Mouse (Mus musculus) stomach, embryonic 16.5 days (tissue): Measurements from ENCODE around the gene Evi5l. TPM values are rescaled to one million over a fixed set of nuclear protein-coding genes. Genes with fewer than 3 reads are reported as not detected.

Experiments
- ATAC-seq: fragments of 200-750 bp; cut with Nextera tagmentation; 2 replicates; pipeline ENCODE4 v1.8.0; 2017; ENCODE audit warnings: moderate number of reproducible peaks, moderate TSS enrichment; ENCODE audit not compliant: insufficient read depth, low FRiP score
- H3K27ac ChIP-seq: fragments of 300-500 bp; sonication (generic); 2 replicates; pipeline ENCODE4 v1.5.1; 2014; ENCODE audit warnings: low read length
- H3K27me3 ChIP-seq: fragments of 300-500 bp; sonication (generic); 2 replicates; pipeline ENCODE4 v1.6.1; 2014; ENCODE audit warnings: low read length, control low read depth, mixed read lengths; ENCODE audit not compliant: control insufficient read depth, insufficient read depth
- H3K36me3 ChIP-seq: fragments of 300-500 bp; sonication (generic); 2 replicates; pipeline ENCODE4 v1.6.1; 2014; ENCODE audit warnings: low read length; ENCODE audit not compliant: control insufficient read depth, insufficient read depth
- H3K4me1 ChIP-seq: fragments of 300-500 bp; sonication (generic); 2 replicates; pipeline ENCODE4 v1.6.1; 2014; ENCODE audit warnings: low read length, control low read depth, mixed read lengths; ENCODE audit not compliant: control insufficient read depth, insufficient read depth
- H3K4me2 ChIP-seq: fragments of 300-500 bp; sonication (generic); 2 replicates; pipeline ENCODE4 v1.6.1; 2014; ENCODE audit warnings: low read depth, low read length, mixed read lengths
- H3K4me3 ChIP-seq: fragments of 300-500 bp; sonication (generic); replicated peaks from 2 replicates; pipeline ENCODE4 v1.5.1; 2014; ENCODE audit warnings: mild to moderate bottlenecking, low read length
- H3K9ac ChIP-seq: fragments of 300-500 bp; sonication (generic); 2 replicates; pipeline ENCODE4 v1.6.1; 2014; ENCODE audit warnings: low read length
- H3K9me3 ChIP-seq: fragments of 300-500 bp; sonication (generic); replicated peaks from 2 replicates; pipeline ENCODE4 v1.6.1; 2016; ENCODE audit warnings: low read length, control low read depth; ENCODE audit not compliant: control insufficient read depth
- WGBS: fragments of 180-500 bp; shearing (Covaris S2); extraction: QIAGEN DNeasy Blood & Tissue Kit; methylation state at CpG from one replicate; pipeline ENCODE4 v1.1.7; 2014; 5-methylcytosine and 5-hydroxymethylcytosine counted together
- polyA plus RNA-seq: library from polyadenylated mRNA; unstranded; fragments of >200 nt; fragmentation: Nextera tagmentation; extraction: Ambion mirVana; gene quantifications from 2 replicates; pipeline ENCODE4 v1.2.1, GENCODE M21; 2015

Evi5l gene
- polyA plus RNA-seq, 1 experiment from 2014 or later = 22.2 TPM

- H3K4me3 ChIP-seq = no peak overlapping the region
- no peaks in the 10 kb centered on the region for H3K36me3 ChIP-seq
- no peaks in the 10 kb centered on the region for H3K27me3 ChIP-seq
- 0 out of 2 replicates have a peak overlapping the region, but pooled peaks have one; percentile 8 for H3K4me2 ChIP-seq
- ATAC-seq = peak; percentile 80
- 0 out of 2 replicates have a peak overlapping the region, but pooled peaks have one; percentile 7 for H3K27ac ChIP-seq
- H3K4me1 ChIP-seq = no peaks in the 10 kb centered on the region
- 11% methylated on average over 18 of the region's 18 CpGs for WGBS
- H3K9ac ChIP-seq = 0 out of 2 replicates have a peak overlapping the region, but pooled peaks have one; percentile 9
- no peaks in the 10 kb centered on the region for H3K9me3 ChIP-seq
These were observed 26.6 kb downstream of the Evi5l start for GRCm38 (mm10) chr8:4192807-4193587.

- WGBS = 52% methylated on average over 7 of the region's 7 CpGs
- H3K9ac ChIP-seq = 0 out of 2 replicates have a peak overlapping the region, but pooled peaks have one; percentile 9
- H3K4me2 ChIP-seq = 0 out of 2 replicates have a peak overlapping the region, but pooled peaks have one; percentile 8
These were observed 27.2 kb downstream of the Evi5l start for GRCm38 (mm10) chr8:4193588-4193894.

GRCm38 (mm10) chr8:4201321-4201720 is 35.0 kb downstream of the Evi5l start:
- H3K9ac ChIP-seq = no peak overlapping the region
- 70% methylated on average over 2 of the region's 2 CpGs for WGBS

More at GRCm38 (mm10) chr8:4193588-4193894, 27.2 kb downstream of the Evi5l start:
- Histone ChIP-seq H3K4me1 (no peaks in the 10 kb centered on the region), H3K9me3 (no peaks in the 10 kb centered on the region), H3K4me3 (no peak overlapping the region), H3K27ac (no peak overlapping the region), H3K36me3 (no peaks in the 10 kb centered on the region), H3K27me3 (no peaks in the 10 kb centered on the region)
- ATAC-seq = peak; percentile 16; the same call in 1 of the 2 replicates

GRCm38 (mm10) chr8:4205246-4206123 is 39.1 kb downstream of the Evi5l start:
- Histone ChIP-seq H3K4me2 (peak overlapping the region; percentile 32), H3K27ac (no peak overlapping the region), H3K9ac (peak overlapping the region; percentile 43), H3K36me3 (0 out of 2 replicates have a peak, but pooled peaks cover 6% of the 10 kb centered on the region), H3K9me3 (0 out of 2 replicates have a peak, but pooled peaks cover 5% of the 10 kb centered on the region), H3K27me3 (peaks cover 7% of the 10 kb centered on the region; the same call in 1 of the 2 replicates), H3K4me1 (peaks cover 10% of the 10 kb centered on the region), H3K4me3 (peak overlapping the region; percentile 12; the same call in 1 of the 2 replicates)
- no peak for ATAC-seq
- WGBS = 39% methylated on average over 38 of the region's 38 CpGs

More at GRCm38 (mm10) chr8:4201321-4201720, 35.0 kb downstream of the Evi5l start:
- peaks cover 7% of the 10 kb centered on the region; the same call in 1 of the 2 replicates for H3K27me3 ChIP-seq
- no peak for ATAC-seq
- no peaks in the 10 kb centered on the region for H3K36me3 ChIP-seq
- no peak overlapping the region for H3K4me2 ChIP-seq
- H3K27ac ChIP-seq = no peak overlapping the region
- H3K4me3 ChIP-seq = no peak overlapping the region
- no peaks in the 10 kb centered on the region for H3K9me3 ChIP-seq
- peaks cover 2% of the 10 kb centered on the region; the same call in 1 of the 2 replicates for H3K4me1 ChIP-seq

- Histone ChIP-seq H3K9me3 (0 out of 2 replicates have a peak, but pooled peaks cover 5% of the 10 kb centered on the region), H3K27me3 (peaks cover 7% of the 10 kb centered on the region; the same call in 1 of the 2 replicates), H3K4me1 (peaks cover 10% of the 10 kb centered on the region), H3K4me3 (peak overlapping the region; percentile 12; the same call in 1 of the 2 replicates), H3K9ac (peak overlapping the region; percentile 43), H3K4me2 (peak overlapping the region; percentile 32), H3K27ac (no peak overlapping the region; the same call in 1 of the 2 replicates), H3K36me3 (0 out of 2 replicates have a peak, but pooled peaks cover 6% of the 10 kb centered on the region)
- WGBS = 24% methylated on average over 44 of the region's 44 CpGs
- ATAC-seq = peak; percentile 48; the same call in 1 of the 2 replicates
These were observed 40.0 kb downstream of the Evi5l start for GRCm38 (mm10) chr8:4206182-4207015.

- 0 out of 2 replicates have a peak, but pooled peaks cover 5% of the 10 kb centered on the region for H3K9me3 ChIP-seq
- 0 out of 2 replicates have a peak overlapping the region, but pooled peaks have one; percentile 12 for H3K4me3 ChIP-seq
- no peak overlapping the region; the same call in 1 of the 2 replicates for H3K27ac ChIP-seq
- H3K36me3 ChIP-seq = 0 out of 2 replicates have a peak, but pooled peaks cover 6% of the 10 kb centered on the region
- peaks cover 10% of the 10 kb centered on the region for H3K4me1 ChIP-seq
- 54% methylated on average over 2 of the region's 2 CpGs for WGBS
- no peak overlapping the region for H3K4me2 ChIP-seq
- no peak overlapping the region for H3K9ac ChIP-seq
- peak; percentile 30; the same call in 1 of the 2 replicates for ATAC-seq
- H3K27me3 ChIP-seq = peaks cover 7% of the 10 kb centered on the region; the same call in 1 of the 2 replicates
These were observed 40.6 kb downstream of the Evi5l start for GRCm38 (mm10) chr8:4207016-4207350.

- no peak overlapping the region for H3K27ac ChIP-seq
- no peak overlapping the region for H3K4me2 ChIP-seq
- no peak overlapping the region for H3K9ac ChIP-seq
- WGBS = 75% methylated on average over 6 of the region's 6 CpGs
- no peak for ATAC-seq
- 0 out of 2 replicates have a peak, but pooled peaks cover 5% of the 10 kb centered on the region for H3K9me3 ChIP-seq
- H3K4me1 ChIP-seq = peaks cover 24% of the 10 kb centered on the region
- H3K27me3 ChIP-seq = 0 out of 2 replicates have a peak, but pooled peaks cover 4% of the 10 kb centered on the region
- no peak overlapping the region for H3K4me3 ChIP-seq
- 0 out of 2 replicates have a peak, but pooled peaks cover 6% of the 10 kb centered on the region for H3K36me3 ChIP-seq
These were observed 44.7 kb downstream of the Evi5l start for GRCm38 (mm10) chr8:4211097-4211496.

GRCm38 (mm10) chr8:4212809-4213209 is 46.4 kb downstream of the Evi5l start:
- peak overlapping the region; percentile 71 for H3K9ac ChIP-seq
- H3K27me3 ChIP-seq = peaks cover 16% of the 10 kb centered on the region; the same call in 1 of the 2 replicates
- peak overlapping the region; percentile 96 for H3K4me2 ChIP-seq
- H3K4me1 ChIP-seq = peaks cover 14% of the 10 kb centered on the region
- H3K4me3 ChIP-seq = peak overlapping the region; percentile 49
- H3K27ac ChIP-seq = peak overlapping the region; percentile 33
- H3K9me3 ChIP-seq = 0 out of 2 replicates have a peak, but pooled peaks cover 5% of the 10 kb centered on the region
- H3K36me3 ChIP-seq = 0 out of 2 replicates have a peak, but pooled peaks cover 6% of the 10 kb centered on the region
- WGBS = under 1% methylated on average over 25 of the region's 25 CpGs
- peak; percentile 8 for ATAC-seq
